Mouse (Mus musculus) thymus, adult 2 months (tissue): ENCODE data around the gene Rab35.

Experiments used
- CTCF ChIP-seq: fragments of 200-500 bp; IDR thresholded peaks from 2 replicates; pipeline ENCODE4 v1.5.1; 2012; ENCODE audit warnings: mild to moderate bottlenecking, control low read depth, low read length, moderate library complexity, borderline replicate concordance; ENCODE audit not compliant: control insufficient read depth, poor library complexity, insufficient read depth; ENCODE audit errors: extremely low read depth
- POLR2A ChIP-seq: fragments of 200-500 bp; IDR thresholded peaks from 2 replicates; pipeline ENCODE4 v1.6.1; 2012; ENCODE audit warnings: mild to moderate bottlenecking, low read length, control low read depth, moderate library complexity; ENCODE audit not compliant: control insufficient read depth, poor library complexity, insufficient read depth; ENCODE audit errors: extremely low read depth

GRCm38 (mm10) chr5:115662658-115663057 lies 30.9 kb downstream of the Rab35 start:
- no peak for TF ChIP-seq CTCF
- no peak for TF ChIP-seq POLR2A
